Mouse (Mus musculus): ENCODE measurements around the gene Rcsd1. TPM values are rescaled to one million over a fixed set of nuclear protein-coding genes. Genes with fewer than 3 reads are reported as not detected.
"Not testable (repeated sequence)": the region's sequence is repeated elsewhere in the genome, so short reads cannot be mapped to it uniquely, and the experiment has no call there.

Rcsd1 gene
- polyA plus RNA-seq, 1 experiment from 2014 or later: 12.8 TPM

- 81% methylated on average over 2 of the region's 2 CpGs for WGBS (ENCODE audit: insufficient replicate concordance)
- Histone ChIP-seq H3K36me3 (ENCODE audit: control insufficient read depth, insufficient read depth) (no peaks in the 10 kb centered on the region), H3K9me3 (replicated peaks; ENCODE audit: control insufficient read depth, low read length) (no peaks in the 10 kb centered on the region), H3K4me3 (ENCODE audit: low read depth, low read length) (no peak overlapping the region), H3K27me3 (ENCODE audit: control insufficient read depth, insufficient read depth, low read depth, low read length) (no peaks in the 10 kb centered on the region), H3K27ac (ENCODE audit: low read length) (no peak overlapping the region), H3K4me1 (ENCODE audit: control insufficient read depth, low read depth, low read length) (peaks cover 3% of the 10 kb centered on the region; the same call in 1 of the 2 replicates), H3K4me2 (ENCODE audit: low read depth, low read length) (no peak overlapping the region), H3K9ac (ENCODE audit: low read depth, low read length) (no peak overlapping the region)
- no peak for ATAC-seq (ENCODE audit: low read depth)
These were observed 21.7 kb downstream of the Rcsd1 start for GRCm38 (mm10) chr1:165687861-165688260.

GRCm38 (mm10) chr1:165686963-165687362, 22.6 kb downstream of the Rcsd1 start:
- Histone ChIP-seq H3K9me3 (replicated peaks; ENCODE audit: control insufficient read depth, low read length) (no peaks in the 10 kb centered on the region), H3K27me3 (ENCODE audit: control insufficient read depth, insufficient read depth, low read depth, low read length) (no peaks in the 10 kb centered on the region), H3K9ac (ENCODE audit: low read depth, low read length) (no peak overlapping the region), H3K4me1 (ENCODE audit: control insufficient read depth, low read depth, low read length) (no peaks in the 10 kb centered on the region; the same call in 1 of the 2 replicates), H3K4me3 (ENCODE audit: low read depth, low read length) (no peak overlapping the region), H3K36me3 (ENCODE audit: control insufficient read depth, insufficient read depth) (no peaks in the 10 kb centered on the region), H3K27ac (ENCODE audit: low read length) (no peak overlapping the region), H3K4me2 (ENCODE audit: low read depth, low read length) (no peak overlapping the region)
- no peak for ATAC-seq (ENCODE audit: low read depth)
- WGBS (ENCODE audit: insufficient replicate concordance): 16% methylated on average over 8 of the region's 8 CpGs

- H3K4me2 ChIP-seq (ENCODE audit: low read depth, low read length): no peak overlapping the region
- H3K36me3 ChIP-seq (ENCODE audit: control insufficient read depth, insufficient read depth): no peaks in the 10 kb centered on the region
- H3K4me3 ChIP-seq (ENCODE audit: low read depth, low read length): no peak overlapping the region
- WGBS (ENCODE audit: insufficient replicate concordance): 59% methylated on average over 6 of the region's 6 CpGs
- no peak overlapping the region for H3K9ac ChIP-seq (ENCODE audit: low read depth, low read length)
- H3K27ac ChIP-seq (ENCODE audit: low read length): no peak overlapping the region
- H3K4me1 ChIP-seq (ENCODE audit: control insufficient read depth, low read depth, low read length): no peaks in the 10 kb centered on the region; the same call in 1 of the 2 replicates
- no peak for ATAC-seq (ENCODE audit: low read depth)
- no peaks in the 10 kb centered on the region for H3K9me3 ChIP-seq (replicated peaks; ENCODE audit: control insufficient read depth, low read length)
- H3K27me3 ChIP-seq (ENCODE audit: control insufficient read depth, insufficient read depth, low read depth, low read length): no peaks in the 10 kb centered on the region
These were observed 23.2 kb downstream of the Rcsd1 start for GRCm38 (mm10) chr1:165686349-165686748.

GRCm38 (mm10) chr1:165684261-165685203, 25.0 kb downstream of the Rcsd1 start:
- no peak overlapping the region for H3K27ac ChIP-seq (ENCODE audit: low read length)
- ATAC-seq (ENCODE audit: low read depth): peak; percentile 55; the same call in 1 of the 2 replicates
- no peak overlapping the region for H3K9ac ChIP-seq (ENCODE audit: low read depth, low read length)
- no peaks in the 10 kb centered on the region for H3K27me3 ChIP-seq (ENCODE audit: control insufficient read depth, insufficient read depth, low read depth, low read length)
- H3K4me3 ChIP-seq (ENCODE audit: low read depth, low read length): no peak overlapping the region
- H3K9me3 ChIP-seq (replicated peaks; ENCODE audit: control insufficient read depth, low read length): no peaks in the 10 kb centered on the region
- H3K4me2 ChIP-seq (ENCODE audit: low read depth, low read length): no peak overlapping the region
- H3K36me3 ChIP-seq (ENCODE audit: control insufficient read depth, insufficient read depth): no peaks in the 10 kb centered on the region
- WGBS (ENCODE audit: insufficient replicate concordance): 54% methylated on average over 15 of the region's 15 CpGs
- H3K4me1 ChIP-seq (ENCODE audit: control insufficient read depth, low read depth, low read length): no peaks in the 10 kb centered on the region; the same call in 1 of the 2 replicates

- Histone ChIP-seq H3K27me3 (ENCODE audit: control insufficient read depth, insufficient read depth, low read depth, low read length) (no peaks in the 10 kb centered on the region), H3K4me1 (ENCODE audit: control insufficient read depth, low read depth, low read length) (no peaks in the 10 kb centered on the region; the same call in 1 of the 2 replicates), H3K36me3 (ENCODE audit: control insufficient read depth, insufficient read depth) (no peaks in the 10 kb centered on the region), H3K9ac (ENCODE audit: low read depth, low read length) (no peak overlapping the region), H3K27ac (ENCODE audit: low read length) (peak overlapping the region; percentile 46; the same call in 1 of the 2 replicates), H3K4me2 (ENCODE audit: low read depth, low read length) (peak overlapping the region; percentile 2; the same call in 1 of the 2 replicates), H3K4me3 (ENCODE audit: low read depth, low read length) (no peak overlapping the region), H3K9me3 (replicated peaks; ENCODE audit: control insufficient read depth, low read length) (no peaks in the 10 kb centered on the region)
- peak; percentile 27; the same call in 1 of the 2 replicates for ATAC-seq (ENCODE audit: low read depth)
- WGBS (ENCODE audit: insufficient replicate concordance): 46% methylated on average over 18 of the region's 18 CpGs
These were observed 27.3 kb downstream of the Rcsd1 start for GRCm38 (mm10) chr1:165682056-165682853.

GRCm38 (mm10) chr1:165681045-165681794, 28.3 kb downstream of the Rcsd1 start:
- H3K27me3 ChIP-seq (ENCODE audit: control insufficient read depth, insufficient read depth, low read depth, low read length): no peaks in the 10 kb centered on the region
- no peak overlapping the region for H3K4me2 ChIP-seq (ENCODE audit: low read depth, low read length)
- 0 out of 2 replicates have a peak, but pooled peaks have one; percentile 25 for ATAC-seq (ENCODE audit: low read depth)
- no peaks in the 10 kb centered on the region for H3K9me3 ChIP-seq (replicated peaks; ENCODE audit: control insufficient read depth, low read length)
- no peaks in the 10 kb centered on the region for H3K36me3 ChIP-seq (ENCODE audit: control insufficient read depth, insufficient read depth)
- peak overlapping the region; percentile 31 for H3K27ac ChIP-seq (ENCODE audit: low read length)
- H3K9ac ChIP-seq (ENCODE audit: low read depth, low read length): no peak overlapping the region
- 27% methylated on average over 13 of the region's 13 CpGs for WGBS (ENCODE audit: insufficient replicate concordance)
- H3K4me1 ChIP-seq (ENCODE audit: control insufficient read depth, low read depth, low read length): no peaks in the 10 kb centered on the region; the same call in 1 of the 2 replicates
- no peak overlapping the region for H3K4me3 ChIP-seq (ENCODE audit: low read depth, low read length)

GRCm38 (mm10) chr1:165680086-165680485, 29.5 kb downstream of the Rcsd1 start:
- ATAC-seq (ENCODE audit: low read depth); H3K4me1 ChIP-seq (ENCODE audit: control insufficient read depth, low read depth, low read length); H3K36me3 ChIP-seq (ENCODE audit: control insufficient read depth, insufficient read depth); H3K27ac ChIP-seq (ENCODE audit: low read length); H3K27me3 ChIP-seq (ENCODE audit: control insufficient read depth, insufficient read depth, low read depth, low read length); H3K4me2 ChIP-seq (ENCODE audit: low read depth, low read length); H3K9ac ChIP-seq (ENCODE audit: low read depth, low read length); H3K4me3 ChIP-seq (ENCODE audit: low read depth, low read length); H3K9me3 ChIP-seq (replicated peaks; ENCODE audit: control insufficient read depth, low read length): not testable (repeated sequence)

- ATAC-seq (ENCODE audit: low read depth): peak; percentile 35; the same call in 1 of the 2 replicates
- H3K9me3 ChIP-seq (replicated peaks; ENCODE audit: control insufficient read depth, low read length): no peaks in the 10 kb centered on the region
- H3K36me3 ChIP-seq (ENCODE audit: control insufficient read depth, insufficient read depth): no peaks in the 10 kb centered on the region
- H3K27me3 ChIP-seq (ENCODE audit: control insufficient read depth, insufficient read depth, low read depth, low read length): no peaks in the 10 kb centered on the region
- H3K4me2 ChIP-seq (ENCODE audit: low read depth, low read length): no peak overlapping the region
- no peak overlapping the region for H3K4me3 ChIP-seq (ENCODE audit: low read depth, low read length)
- H3K4me1 ChIP-seq (ENCODE audit: control insufficient read depth, low read depth, low read length): no peaks in the 10 kb centered on the region; the same call in 1 of the 2 replicates
- 52% methylated on average over 3 of the region's 3 CpGs for WGBS (ENCODE audit: insufficient replicate concordance)
- no peak overlapping the region for H3K9ac ChIP-seq (ENCODE audit: low read depth, low read length)
- no peak overlapping the region for H3K27ac ChIP-seq (ENCODE audit: low read length)
These were observed 29.9 kb downstream of the Rcsd1 start for GRCm38 (mm10) chr1:165679618-165679997.

All from liver, embryonic 16.5 days (tissue).